Mouse (Mus musculus): ENCODE measurements around the gene Aldh4a1. TPM values are rescaled to one million over a fixed set of nuclear protein-coding genes. Genes with fewer than 3 reads are reported as not detected.

Gene Aldh4a1
- polyA plus RNA-seq, 1 experiment, result 7.0 TPM

DNA sequence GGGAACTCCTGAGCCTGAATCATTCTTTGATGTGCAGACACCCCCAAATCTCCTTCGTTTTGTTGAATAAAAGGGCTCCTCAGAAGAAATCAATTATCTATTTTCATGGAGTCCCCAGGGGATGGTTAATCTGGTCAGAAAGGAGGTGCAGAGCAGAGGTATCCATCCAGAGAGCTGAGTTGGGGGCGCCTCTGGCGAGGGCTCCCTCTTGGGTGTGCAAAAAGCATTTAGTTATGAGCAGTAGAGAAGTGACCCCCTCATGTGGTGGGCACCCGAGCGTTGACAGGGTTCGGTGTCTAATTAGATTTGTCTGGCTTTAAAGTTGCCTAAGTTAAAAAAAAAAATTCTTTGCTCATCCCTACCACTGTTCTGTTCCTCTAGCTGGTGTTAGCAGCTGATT is 11.7 kb upstream of the Aldh4a1 start:
- Histone ChIP-seq H3K36me3 (ENCODE audit: control insufficient read depth, insufficient read depth, low read length) (no peaks in the 10 kb centered on the region), H3K4me1 (ENCODE audit: control insufficient read depth, insufficient read depth, low read length) (peaks cover 3% of the 10 kb centered on the region), H3K27me3 (ENCODE audit: control insufficient read depth, insufficient read depth, low read length) (no peaks in the 10 kb centered on the region), H3K4me3 (ENCODE audit: control insufficient read depth, low read depth, low read length) (no peak overlapping the region), H3K27ac (ENCODE audit: control insufficient read depth, insufficient read depth, low read depth, low read length) (no peak overlapping the region)
- TF ChIP-seq CTCF (IDR thresholded peaks at IDR 0.05; ENCODE audit: control insufficient read depth, insufficient read depth, insufficient replicate concordance, low read depth, low read length), result no peak
- no peak for TF ChIP-seq POLR2A (IDR thresholded peaks at IDR 0.05; ENCODE audit: control insufficient read depth, low read depth, low read length)

- no peak overlapping the region; the same call in 1 of the 2 replicates for H3K4me3 ChIP-seq (ENCODE audit: control insufficient read depth, low read depth, low read length)
- no peaks in the 10 kb centered on the region for H3K27me3 ChIP-seq (ENCODE audit: control insufficient read depth, insufficient read depth, low read length)
- peaks cover 3% of the 10 kb centered on the region for H3K4me1 ChIP-seq (ENCODE audit: control insufficient read depth, insufficient read depth, low read length)
- TF ChIP-seq POLR2A (IDR thresholded peaks at IDR 0.05; ENCODE audit: control insufficient read depth, low read depth, low read length) (no peak), CTCF (IDR thresholded peaks at IDR 0.05; ENCODE audit: control insufficient read depth, insufficient read depth, insufficient replicate concordance, low read depth, low read length) (peak; percentile 88)
- no peak overlapping the region for H3K27ac ChIP-seq (ENCODE audit: control insufficient read depth, insufficient read depth, low read depth, low read length)
- H3K36me3 ChIP-seq (ENCODE audit: control insufficient read depth, insufficient read depth, low read length), result no peaks in the 10 kb centered on the region
Measured at GRCm38 (mm10) chr4:139611542-139611953, 11.1 kb upstream of the Aldh4a1 start.

DNA sequence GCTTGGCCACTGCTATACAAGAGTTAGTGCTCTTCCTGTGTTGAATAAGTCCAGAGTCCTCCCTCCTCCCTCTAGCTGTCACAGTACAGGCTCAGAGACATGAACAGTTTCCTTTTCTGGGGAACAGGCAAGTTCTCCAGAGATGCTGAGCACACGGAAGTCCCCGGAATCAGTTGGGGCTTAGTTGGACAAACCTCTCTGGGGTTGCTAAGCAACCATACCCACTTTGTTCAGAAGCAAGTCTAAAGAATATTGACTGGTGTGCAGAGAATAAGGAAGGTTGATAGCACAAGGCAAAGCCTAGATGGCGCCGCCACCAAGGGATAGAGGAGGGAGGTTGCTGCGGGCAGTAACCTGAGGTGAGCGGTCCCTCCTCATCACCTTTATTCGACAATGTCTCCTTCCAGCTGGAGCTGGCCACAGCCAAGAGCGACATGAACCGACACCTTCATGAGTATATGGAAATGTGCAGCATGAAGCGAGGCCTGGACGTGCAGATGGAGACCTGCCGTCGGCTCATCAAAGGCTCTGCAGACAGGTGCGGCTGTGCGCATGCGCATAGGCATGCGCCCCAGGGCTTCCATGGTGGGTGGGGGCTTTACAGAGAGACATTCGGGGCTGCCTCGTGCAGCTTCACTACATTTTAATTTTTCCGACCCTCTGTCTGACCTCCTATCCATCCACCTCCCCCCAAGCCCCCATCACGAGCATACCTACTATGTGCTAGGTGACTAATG is 8.0 kb upstream of the Aldh4a1 start:
- H3K27ac ChIP-seq (ENCODE audit: control insufficient read depth, insufficient read depth, low read depth, low read length), result no peak overlapping the region
- H3K36me3 ChIP-seq (ENCODE audit: control insufficient read depth, insufficient read depth, low read length), result no peaks in the 10 kb centered on the region
- peak overlapping the region; percentile 33 for H3K4me3 ChIP-seq (ENCODE audit: control insufficient read depth, low read depth, low read length)
- H3K4me1 ChIP-seq (ENCODE audit: control insufficient read depth, insufficient read depth, low read length), result peaks cover 3% of the 10 kb centered on the region
- no peak for TF ChIP-seq CTCF (IDR thresholded peaks at IDR 0.05; ENCODE audit: control insufficient read depth, insufficient read depth, insufficient replicate concordance, low read depth, low read length)
- no peaks in the 10 kb centered on the region for H3K27me3 ChIP-seq (ENCODE audit: control insufficient read depth, insufficient read depth, low read length)

- no peak for TF ChIP-seq CTCF (IDR thresholded peaks at IDR 0.05; ENCODE audit: control insufficient read depth, insufficient read depth, insufficient replicate concordance, low read depth, low read length)
- TF ChIP-seq POLR2A (IDR thresholded peaks at IDR 0.05; ENCODE audit: control insufficient read depth, low read depth, low read length), result no peak
- no peaks in the 10 kb centered on the region for H3K36me3 ChIP-seq (ENCODE audit: control insufficient read depth, insufficient read depth, low read length)
- H3K27me3 ChIP-seq (ENCODE audit: control insufficient read depth, insufficient read depth, low read length), result no peaks in the 10 kb centered on the region
- H3K4me1 ChIP-seq (ENCODE audit: control insufficient read depth, insufficient read depth, low read length), result peaks cover 3% of the 10 kb centered on the region
- no peak overlapping the region for H3K27ac ChIP-seq (ENCODE audit: control insufficient read depth, insufficient read depth, low read depth, low read length)
- peak overlapping the region; percentile 54 for H3K4me3 ChIP-seq (ENCODE audit: control insufficient read depth, low read depth, low read length)
Measured at GRCm38 (mm10) chr4:139616276-139617000, 6.2 kb upstream of the Aldh4a1 start.

GRCm38 (mm10) chr4:139617001-139617364 is 5.7 kb upstream of the Aldh4a1 start:
- H3K27ac ChIP-seq (ENCODE audit: control insufficient read depth, insufficient read depth, low read depth, low read length), result no peak overlapping the region
- TF ChIP-seq POLR2A (IDR thresholded peaks at IDR 0.05; ENCODE audit: control insufficient read depth, low read depth, low read length) (no peak), CTCF (IDR thresholded peaks at IDR 0.05; ENCODE audit: control insufficient read depth, insufficient read depth, insufficient replicate concordance, low read depth, low read length) (no peak)
- H3K4me3 ChIP-seq (ENCODE audit: control insufficient read depth, low read depth, low read length), result no peak overlapping the region
- no peaks in the 10 kb centered on the region for H3K36me3 ChIP-seq (ENCODE audit: control insufficient read depth, insufficient read depth, low read length)
- peaks cover 3% of the 10 kb centered on the region for H3K4me1 ChIP-seq (ENCODE audit: control insufficient read depth, insufficient read depth, low read length)
- no peaks in the 10 kb centered on the region for H3K27me3 ChIP-seq (ENCODE audit: control insufficient read depth, insufficient read depth, low read length)

GRCm38 (mm10) chr4:139619765-139620164 is 2.9 kb upstream of the Aldh4a1 start:
- H3K27me3 ChIP-seq (ENCODE audit: control insufficient read depth, insufficient read depth, low read length), result no peaks in the 10 kb centered on the region
- no peak for TF ChIP-seq POLR2A (IDR thresholded peaks at IDR 0.05; ENCODE audit: control insufficient read depth, low read depth, low read length)
- TF ChIP-seq CTCF (IDR thresholded peaks at IDR 0.05; ENCODE audit: control insufficient read depth, insufficient read depth, insufficient replicate concordance, low read depth, low read length), result no peak
- H3K4me1 ChIP-seq (ENCODE audit: control insufficient read depth, insufficient read depth, low read length), result peaks cover 9% of the 10 kb centered on the region

GRCm38 (mm10) chr4:139623434-139624115 is 909 bp downstream of the Aldh4a1 start:
- H3K27ac ChIP-seq (ENCODE audit: control insufficient read depth, insufficient read depth, low read depth, low read length), result no peak overlapping the region
- no peak for TF ChIP-seq CTCF (IDR thresholded peaks at IDR 0.05; ENCODE audit: control insufficient read depth, insufficient read depth, insufficient replicate concordance, low read depth, low read length)
- no peak for TF ChIP-seq POLR2A (IDR thresholded peaks at IDR 0.05; ENCODE audit: control insufficient read depth, low read depth, low read length)
- H3K4me3 ChIP-seq (ENCODE audit: control insufficient read depth, low read depth, low read length), result peak overlapping the region; percentile 83
- H3K4me1 ChIP-seq (ENCODE audit: control insufficient read depth, insufficient read depth, low read length), result peaks cover 8% of the 10 kb centered on the region
- no peaks in the 10 kb centered on the region for H3K27me3 ChIP-seq (ENCODE audit: control insufficient read depth, insufficient read depth, low read length)
- no peaks in the 10 kb centered on the region for H3K36me3 ChIP-seq (ENCODE audit: control insufficient read depth, insufficient read depth, low read length)

More at GRCm38 (mm10) chr4:139619765-139620164, 2.9 kb upstream of the Aldh4a1 start:
- H3K4me3 ChIP-seq (ENCODE audit: control insufficient read depth, low read depth, low read length), result no peak overlapping the region
- H3K36me3 ChIP-seq (ENCODE audit: control insufficient read depth, insufficient read depth, low read length), result no peaks in the 10 kb centered on the region
- no peak overlapping the region for H3K27ac ChIP-seq (ENCODE audit: control insufficient read depth, insufficient read depth, low read depth, low read length)

Data from testis, adult 2 months (tissue).